In the genomic region with DNA sequence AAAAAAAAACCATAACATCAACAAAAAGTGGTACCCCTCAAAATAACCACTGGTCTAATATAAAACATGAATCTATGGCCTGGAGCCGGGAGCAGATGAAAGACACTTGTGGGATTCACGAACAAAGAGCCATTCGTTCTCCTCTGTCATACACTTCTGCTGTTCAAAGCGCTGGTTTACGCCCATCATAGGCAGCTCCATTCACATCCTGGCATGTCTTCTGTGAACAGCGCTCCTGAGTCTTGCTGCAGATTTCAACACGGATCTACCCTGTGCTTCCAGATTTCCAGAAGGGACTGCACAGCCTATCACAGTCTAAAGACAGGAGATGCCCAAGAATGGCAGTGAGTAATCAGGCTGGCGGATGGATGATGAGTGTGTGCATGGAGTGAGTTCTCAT, we compare ENCODE assay signal across 14 mouse cellular contexts.
DNase-seq lines count a peak whose midpoint lies in the region; ATAC-seq lines count a peak whose summit lies in the region.
"Had no signal": no experiment of that assay in that cellular context is flagged by ENCODE, and none has a peak within 500 bp of the region (broad histone marks: within the 10 kb centered on the region; RNA-seq: fewer than 3 reads in every experiment).

No protein-coding gene starts in this region.

- 44% methylated on average over 8 of the region's 8 CpGs for WGBS in heart, embryonic 14.5 days
- 27% methylated on average over 8 of the region's 8 CpGs for WGBS in embryonic facial prominence, embryonic 14.5 days
- WGBS in limb, embryonic 11.5 days: 33% methylated on average over 8 of the region's 8 CpGs

- ATAC-seq in heart, embryonic 14.5 days (ENCODE audit: insufficient number of reproducible peaks, insufficient read depth, low FRiP score, low read depth): no peak
- ATAC-seq in embryonic facial prominence, embryonic 14.5 days (ENCODE audit: low read depth): 0 out of 2 replicates have a peak, but pooled peaks have one; percentile 65
- no peak for ATAC-seq in limb, embryonic 11.5 days (ENCODE audit: insufficient number of reproducible peaks, low FRiP score, low TSS enrichment, low read depth)
- ATAC-seq: liver, embryonic 12.5 days had no signal

- intact Hi-C loops in heart, postnatal 36 days (cut with DNase I): no loop called here
- intact Hi-C loops in gastrocnemius, postnatal 14 days (cut with DNase I; ENCODE audit: low total_unique reads): no loop called here

- no peak overlapping the region for H3K4me3 ChIP-seq in heart, embryonic 14.5 days (ENCODE audit: control insufficient read depth in 1 of 2, insufficient read depth in 1 of 2, low read depth in 1 of 2, low read length in 2 of 2)
- no peak overlapping the region for H3K4me3 ChIP-seq in embryonic facial prominence, embryonic 14.5 days (ENCODE audit: low read depth, low read length)
- no peak overlapping the region for H3K4me3 ChIP-seq in limb, embryonic 11.5 days (ENCODE audit: low read depth, low read length)
- H3K4me3 ChIP-seq: liver, embryonic 12.5 days; neural tube, embryonic 13.5 days had no signal

- H3K4me2 ChIP-seq in heart, embryonic 14.5 days (ENCODE audit: low read length): peak overlapping the region; percentile 22; the same call in 1 of the 2 replicates
- H3K4me2 ChIP-seq in embryonic facial prominence, embryonic 14.5 days (ENCODE audit: low read depth, low read length): peak overlapping the region; percentile 31
- peak overlapping the region; percentile 10; the same call in 1 of the 2 replicates for H3K4me2 ChIP-seq in limb, embryonic 11.5 days (ENCODE audit: low read depth, severe bottlenecking)
- H3K4me2 ChIP-seq: liver, embryonic 12.5 days; neural tube, embryonic 13.5 days had no signal

- DNase-seq in heart, postnatal 36 days: no peak
- DNase-seq in adipocyte (ENCODE audit: low spot score): peak; percentile 67
- peak; percentile 85 for DNase-seq in embryonic facial prominence, embryonic 14.5 days (ENCODE audit: low spot score)
- peak; percentile 54 for DNase-seq in limb, embryonic 11.5 days (ENCODE audit: low spot score)
- DNase-seq in urinary bladder, postnatal 36 days (ENCODE audit: low spot score in 2 of 2): no peak
- no peak for DNase-seq in thymus, postnatal 36 days
- no peak for DNase-seq in gastrocnemius, postnatal 14 days
- DNase-seq: gastrocnemius, postnatal 36 days; kidney, postnatal 4 days; right cerebral cortex, postnatal 4 days had no signal

- no peaks in the 10 kb centered on the region for H3K27me3 ChIP-seq in heart, embryonic 14.5 days (ENCODE audit: control insufficient read depth, insufficient read depth, low read length)
- no peaks in the 10 kb centered on the region for H3K27me3 ChIP-seq in embryonic facial prominence, embryonic 14.5 days (replicated peaks; ENCODE audit: control insufficient read depth, insufficient read depth, low read length)
- no peaks in the 10 kb centered on the region for H3K27me3 ChIP-seq in limb, embryonic 11.5 days (ENCODE audit: control insufficient read depth, insufficient read depth, low read length)
- H3K27me3 ChIP-seq: liver, embryonic 12.5 days; neural tube, embryonic 13.5 days had no signal

- peaks cover 15 to 39% of the 10 kb centered on the region in 2 experiments for H3K4me1 ChIP-seq in heart, embryonic 14.5 days (ENCODE audit: control insufficient read depth in 2 of 2, insufficient read depth in 2 of 2, low read length in 2 of 2)
- H3K4me1 ChIP-seq in embryonic facial prominence, embryonic 14.5 days (ENCODE audit: control insufficient read depth, insufficient read depth, low read length): peaks cover 31% of the 10 kb centered on the region
- peaks cover 19% of the 10 kb centered on the region for H3K4me1 ChIP-seq in limb, embryonic 11.5 days (ENCODE audit: control insufficient read depth, insufficient read depth, low read length)

- no peaks in the 10 kb centered on the region for H3K9me3 ChIP-seq in heart, embryonic 14.5 days (ENCODE audit: control insufficient read depth, low read length)
- no peaks in the 10 kb centered on the region for H3K9me3 ChIP-seq in embryonic facial prominence, embryonic 14.5 days (ENCODE audit: control insufficient read depth, low read length)
- no peaks in the 10 kb centered on the region for H3K9me3 ChIP-seq in limb, embryonic 11.5 days (ENCODE audit: control insufficient read depth, low read length)
- H3K9me3 ChIP-seq: liver, embryonic 12.5 days; neural tube, embryonic 13.5 days had no signal

- H3K36me3 ChIP-seq in heart, embryonic 14.5 days (ENCODE audit: control insufficient read depth, insufficient read depth, low read length): no peaks in the 10 kb centered on the region
- no peaks in the 10 kb centered on the region for H3K36me3 ChIP-seq in embryonic facial prominence, embryonic 14.5 days (ENCODE audit: control insufficient read depth, insufficient read depth, low read length)
- no peaks in the 10 kb centered on the region for H3K36me3 ChIP-seq in limb, embryonic 11.5 days (ENCODE audit: control insufficient read depth, insufficient read depth, low read length)
- H3K36me3 ChIP-seq: liver, embryonic 12.5 days; neural tube, embryonic 13.5 days had no signal

- no peak overlapping the region for H3K27ac ChIP-seq in heart, embryonic 14.5 days (replicated peaks in 1 of 2; ENCODE audit: control insufficient read depth in 1 of 2, insufficient read depth in 1 of 2, low read depth in 2 of 2, low read length in 2 of 2)
- peak overlapping the region; percentile 65; the same call in 1 of the 2 replicates for H3K27ac ChIP-seq in embryonic facial prominence, embryonic 14.5 days (replicated peaks; ENCODE audit: low read depth, low read length)
- no peak overlapping the region for H3K27ac ChIP-seq in limb, embryonic 11.5 days (replicated peaks; ENCODE audit: low read depth, low read length)
- H3K27ac ChIP-seq: liver, embryonic 12.5 days; macrophage; neural tube, embryonic 13.5 days had no signal

- H3K9ac ChIP-seq in heart, embryonic 14.5 days (ENCODE audit: low read length): no peak overlapping the region
- no peak overlapping the region for H3K9ac ChIP-seq in embryonic facial prominence, embryonic 14.5 days (ENCODE audit: low read depth, low read length)
- no peak overlapping the region for H3K9ac ChIP-seq in limb, embryonic 11.5 days (ENCODE audit: low read length)
- H3K9ac ChIP-seq: liver, embryonic 12.5 days; neural tube, embryonic 13.5 days had no signal

Comparison
In these comparisons a context has a peak if more than half of its experiments do, and no peak if none do; other contexts are left out.
1. DNase-seq: peak in adipocyte (single experiment), embryonic facial prominence, embryonic 14.5 days (single experiment) and limb, embryonic 11.5 days (single experiment); none in heart, postnatal 36 days (0 of 2), urinary bladder, postnatal 36 days (0 of 2), thymus, postnatal 36 days (0 of 2) and gastrocnemius, postnatal 14 days (single experiment).
2. Peak in every context shown above with its lines, with median percentiles within 50 percentile points of each other: H3K4me2 ChIP-seq.